ENCODE assay signal across 8 mouse cellular contexts in genomic region chr11:116011529-116012261, GRCm38 (mm10). TPM values are rescaled to one million over a fixed set of nuclear protein-coding genes. Genes with fewer than 3 reads are reported as not detected.
A peak's percentile ranks its signal among the peaks of the same experiment; 100 is the strongest.
DNase-seq lines count a peak whose midpoint lies in the region; ATAC-seq and TF ChIP-seq lines count a peak whose summit lies in the region.

No protein-coding gene starts in this region.

- peaks cover 48% of the 10 kb centered on the region for H3K36me3 ChIP-seq in megakaryocyte, embryonic 14.5 days (replicated peaks; ENCODE audit: low read length)
- H3K36me3 ChIP-seq in stomach, embryonic 14.5 days (ENCODE audit: control insufficient read depth, insufficient read depth, low read length): peaks cover 23% of the 10 kb centered on the region

- WGBS in stomach, embryonic 14.5 days: 15% methylated on average over 13 of the region's 14 CpGs

- peak; percentile 51 for DNase-seq in liver
- no peak for DNase-seq in adrenal gland, postnatal 4 days (ENCODE audit: low spot score in 2 of 2)
- no peak for DNase-seq in thymus, postnatal 0 days (ENCODE audit: low spot score)
- no peak for DNase-seq in thymus, postnatal 36 days

- no peak overlapping the region for H3K27ac ChIP-seq in embryonic fibroblast, embryonic 13.5 days (ENCODE audit: insufficient read depth, low read length)
- H3K27ac ChIP-seq in stomach, embryonic 14.5 days (ENCODE audit: low read length): peak overlapping the region; percentile 91

- H3K9me3 ChIP-seq in megakaryocyte, embryonic 14.5 days: no peaks in the 10 kb centered on the region
- H3K9me3 ChIP-seq in stomach, embryonic 14.5 days (ENCODE audit: control insufficient read depth, low read depth, low read length): no peaks in the 10 kb centered on the region

- H3K4me3 ChIP-seq in megakaryocyte, embryonic 14.5 days (replicated peaks): peak overlapping the region; percentile 98
- H3K4me3 ChIP-seq in embryonic fibroblast, embryonic 13.5 days (ENCODE audit: insufficient read depth, low read length): peak overlapping the region; percentile 67
- peak overlapping the region; percentile 56 for H3K4me3 ChIP-seq in stomach, embryonic 14.5 days (ENCODE audit: low read depth, low read length)

- TF ChIP-seq CTCF in embryonic fibroblast, embryonic 13.5 days (IDR thresholded peaks at IDR 0.05; ENCODE audit: borderline replicate concordance, insufficient read depth, low read length): no peak

- peaks cover 85% of the 10 kb centered on the region for H3K4me1 ChIP-seq in megakaryocyte, embryonic 14.5 days
- H3K4me1 ChIP-seq in embryonic fibroblast, embryonic 13.5 days (ENCODE audit: control insufficient read depth, insufficient read depth, low read length): no peaks in the 10 kb centered on the region
- H3K4me1 ChIP-seq in stomach, embryonic 14.5 days (ENCODE audit: control insufficient read depth, insufficient read depth, low read length): peaks cover 11% of the 10 kb centered on the region

- ATAC-seq in megakaryocyte, adult 5-6 weeks (ENCODE audit: poor library complexity, severe bottlenecking): no peak
- no peak for ATAC-seq in stomach, embryonic 14.5 days (ENCODE audit: insufficient number of reproducible peaks, insufficient read depth, low FRiP score, low read depth)

- no peak for TF ChIP-seq POLR2A in embryonic fibroblast, embryonic 13.5 days (IDR thresholded peaks at IDR 0.05; ENCODE audit: low read depth, low read length)

- H3K9ac ChIP-seq in stomach, embryonic 14.5 days (replicated peaks; ENCODE audit: low read depth, low read length): peak overlapping the region; percentile 66

- no peaks in the 10 kb centered on the region for H3K27me3 ChIP-seq in megakaryocyte, embryonic 14.5 days (replicated peaks)
- H3K27me3 ChIP-seq in stomach, embryonic 14.5 days (ENCODE audit: control insufficient read depth, insufficient read depth, low read length): no peaks in the 10 kb centered on the region

- peak overlapping the region; percentile 65 for H3K4me2 ChIP-seq in stomach, embryonic 14.5 days (replicated peaks; ENCODE audit: low read depth, low read length)

RNA-seq across cellular contexts. Expression of gene Galk1, which starts 0.8 kb away (rescaled TPM):
- 197 and 238 TPM in 2 replicates for polyA plus RNA-seq in megakaryocyte, embryonic 14.5 days (2012; ENCODE audit: insufficient read depth, low replicate concordance)
- 4.6 and 5.0 TPM in 2 replicates for total RNA-seq in megakaryocyte, adult 5-6 weeks (2015)
- 10.4 and 10.8 TPM in 2 replicates for total RNA-seq in megakaryocyte, adult 5-6 weeks (2017)
- 50.8 and 58.6 TPM in 2 replicates for polyA plus RNA-seq in embryonic fibroblast, embryonic 13.5 days (2011; ENCODE audit: insufficient read length, low read depth, missing spikeins)
- 157 and 164 TPM in 2 replicates for polyA plus RNA-seq in stomach, embryonic 14.5 days (2014; fragmentation: Nextera tagmentation; extraction: Ambion mirVana)
- total RNA-seq in adrenal gland, postnatal 4 days (2021): 10 to 100 TPM; 70.2 to 88.6 TPM
- 182 and 188 TPM in 2 replicates for polyA plus RNA-seq in thymus, postnatal 0 days (2015; fragmentation: Nextera tagmentation; extraction: Ambion mirVana)

RNA-seq across cellular contexts. Expression of gene H3f3b, which starts 16.1 kb away (rescaled TPM):
- 819 and 908 TPM in 2 replicates for polyA plus RNA-seq in megakaryocyte, embryonic 14.5 days (2012; ENCODE audit: insufficient read depth, low replicate concordance)
- total RNA-seq in megakaryocyte, adult 5-6 weeks (2015): 756 and 808 TPM in 2 replicates
- 735 and 795 TPM in 2 replicates for total RNA-seq in megakaryocyte, adult 5-6 weeks (2017)
- polyA plus RNA-seq in embryonic fibroblast, embryonic 13.5 days (2011; ENCODE audit: insufficient read length, low read depth, missing spikeins): 339 and 513 TPM in 2 replicates
- 1,982 and 2,067 TPM in 2 replicates for polyA plus RNA-seq in stomach, embryonic 14.5 days (2014; fragmentation: Nextera tagmentation; extraction: Ambion mirVana)
- total RNA-seq in adrenal gland, postnatal 4 days (2021): 100 to 1,000 TPM; 751 to 846 TPM
- polyA plus RNA-seq in thymus, postnatal 0 days (2015; fragmentation: Nextera tagmentation; extraction: Ambion mirVana): 2,823 and 2,911 TPM in 2 replicates

RNA-seq across cellular contexts. Expression of gene Unk, which starts 18.4 kb away (rescaled TPM):
- 18.8 and 53.4 TPM in 2 replicates for polyA plus RNA-seq in megakaryocyte, embryonic 14.5 days (2012; ENCODE audit: insufficient read depth, low replicate concordance)
- total RNA-seq in megakaryocyte, adult 5-6 weeks (2015): 10.1 and 10.5 TPM in 2 replicates
- total RNA-seq in megakaryocyte, adult 5-6 weeks (2017): 7.8 and 8.3 TPM in 2 replicates
- 16.9 and 18.8 TPM in 2 replicates for polyA plus RNA-seq in embryonic fibroblast, embryonic 13.5 days (2011; ENCODE audit: insufficient read length, low read depth, missing spikeins)
- polyA plus RNA-seq in stomach, embryonic 14.5 days (2014; fragmentation: Nextera tagmentation; extraction: Ambion mirVana): 29.2 and 31.6 TPM in 2 replicates
- total RNA-seq in adrenal gland, postnatal 4 days (2021): 10 to 100 TPM; 41.3 to 45.5 TPM
- 20.5 and 22.9 TPM in 2 replicates for polyA plus RNA-seq in thymus, postnatal 0 days (2015; fragmentation: Nextera tagmentation; extraction: Ambion mirVana)

RNA-seq across cellular contexts. Expression of gene Itgb4, which starts 37.2 kb away (rescaled TPM):
- 5.6 and 6.9 TPM in 2 replicates for polyA plus RNA-seq in megakaryocyte, embryonic 14.5 days (2012; ENCODE audit: insufficient read depth, low replicate concordance)
- total RNA-seq in megakaryocyte, adult 5-6 weeks (2015): 0.09 TPM in 1 of 2 replicates, not detected in the other
- total RNA-seq in megakaryocyte, adult 5-6 weeks (2017): not detected in 2 replicates
- polyA plus RNA-seq in embryonic fibroblast, embryonic 13.5 days (2011; ENCODE audit: insufficient read length, low read depth, missing spikeins): 1.3 and 2.1 TPM in 2 replicates
- 10.2 and 10.7 TPM in 2 replicates for polyA plus RNA-seq in stomach, embryonic 14.5 days (2014; fragmentation: Nextera tagmentation; extraction: Ambion mirVana)
- total RNA-seq in adrenal gland, postnatal 4 days (2021): 1 to 10 TPM; 5.0 to 8.7 TPM
- 7.8 TPM in 2 replicates for polyA plus RNA-seq in thymus, postnatal 0 days (2015; fragmentation: Nextera tagmentation; extraction: Ambion mirVana)
